Mouse (Mus musculus): ENCODE measurements at regions not wholly inside any gene's neighbourhood (a gene's known extent, or its start where the extent isn't known, plus 50 kb on each side); places are given as distances from the start of the nearest gene placed in this dataset.

- no peaks in the 10 kb centered on the region for H3K4me1 ChIP-seq (ENCODE audit: control insufficient read depth in 2 of 2, insufficient read depth in 2 of 2, low read length in 2 of 2, poor library complexity in 1 of 2)
- TF ChIP-seq ZC3H11A (IDR thresholded peaks at IDR 0.05; ENCODE audit: borderline replicate concordance, low read depth, low read length) (no peak), CHD2 (IDR thresholded peaks at IDR 0.05; ENCODE audit: low read depth, low read length) (no peak), MAFK (IDR thresholded peaks at IDR 0.05; ENCODE audit: insufficient read depth, low read depth, low read length) (no peak), HCFC1 (IDR thresholded peaks at IDR 0.05; ENCODE audit: borderline replicate concordance, insufficient read depth, low read length) (no peak), ZNF384 (IDR thresholded peaks at IDR 0.05; ENCODE audit: low read depth, low read length) (no peak)
- no peak overlapping the region for H3K27ac ChIP-seq (ENCODE audit: insufficient read depth, low read depth, low read length, poor library complexity, severe bottlenecking)
- in situ Hi-C loops (cut with MboI; ENCODE audit: low sequenced_read_pairs in 2 of 2, unreplicated experiment in 2 of 2): no loop called here
- H3K9ac ChIP-seq (ENCODE audit: insufficient read depth, low read depth, low read length, poor library complexity, severe bottlenecking): no peak overlapping the region
- no peak for DNase-seq (ENCODE audit: low read depth, low spot score)
- no peaks in the 10 kb centered on the region for H3K9me3 ChIP-seq (ENCODE audit: control insufficient read depth, insufficient read depth, low read depth, low read length)
- no peaks in the 10 kb centered on the region for H3K36me3 ChIP-seq (ENCODE audit: control insufficient read depth, insufficient read depth, low read length, poor library complexity, severe bottlenecking)
- H3K4me3 ChIP-seq (ENCODE audit: insufficient read depth in 1 of 2, low read depth in 1 of 2, low read length in 2 of 2, poor library complexity in 1 of 2, severe bottlenecking in 1 of 2): no peak overlapping the region
These were observed 97.3 kb upstream of the Wscd1 start for GRCm38 (mm10) chr11:71652381-71652775.

GRCm38 (mm10) chr11:71658346-71658745 is 91.4 kb upstream of the Wscd1 start:
- Histone ChIP-seq H3K9ac (ENCODE audit: insufficient read depth, low read depth, low read length, poor library complexity, severe bottlenecking) (no peak overlapping the region), H3K36me3 (ENCODE audit: control insufficient read depth, insufficient read depth, low read length, poor library complexity, severe bottlenecking) (no peaks in the 10 kb centered on the region), H3K9me3 (ENCODE audit: control insufficient read depth, insufficient read depth, low read depth, low read length) (no peaks in the 10 kb centered on the region), H3K4me3 (ENCODE audit: insufficient read depth in 1 of 2, low read depth in 1 of 2, low read length in 2 of 2, poor library complexity in 1 of 2, severe bottlenecking in 1 of 2) (no peak overlapping the region), H3K27ac (ENCODE audit: insufficient read depth, low read depth, low read length, poor library complexity, severe bottlenecking) (no peak overlapping the region), H3K4me1 (ENCODE audit: control insufficient read depth in 2 of 2, insufficient read depth in 2 of 2, low read length in 2 of 2, poor library complexity in 1 of 2) (no peaks in the 10 kb centered on the region)
- no peak for TF ChIP-seq ZC3H11A (IDR thresholded peaks at IDR 0.05; ENCODE audit: borderline replicate concordance, low read depth, low read length)
- no peak for TF ChIP-seq HCFC1 (IDR thresholded peaks at IDR 0.05; ENCODE audit: borderline replicate concordance, insufficient read depth, low read length)
- no peak for TF ChIP-seq MAFK (IDR thresholded peaks at IDR 0.05; ENCODE audit: insufficient read depth, low read depth, low read length)
- no peak for TF ChIP-seq ZNF384 (IDR thresholded peaks at IDR 0.05; ENCODE audit: low read depth, low read length)
- TF ChIP-seq CHD2 (IDR thresholded peaks at IDR 0.05; ENCODE audit: low read depth, low read length): no peak
- no peak for DNase-seq (ENCODE audit: low read depth, low spot score)
- in situ Hi-C loops (cut with MboI; ENCODE audit: low sequenced_read_pairs in 2 of 2, unreplicated experiment in 2 of 2): no loop called here

- H3K27ac ChIP-seq (ENCODE audit: insufficient read depth, low read depth, low read length, poor library complexity, severe bottlenecking): no peak overlapping the region
- H3K36me3 ChIP-seq (ENCODE audit: control insufficient read depth, insufficient read depth, low read length, poor library complexity, severe bottlenecking): no peaks in the 10 kb centered on the region
- no peaks in the 10 kb centered on the region for H3K9me3 ChIP-seq (ENCODE audit: control insufficient read depth, insufficient read depth, low read depth, low read length)
- no peak for DNase-seq (ENCODE audit: low read depth, low spot score)
- in situ Hi-C loops (cut with MboI; ENCODE audit: low sequenced_read_pairs in 2 of 2, unreplicated experiment in 2 of 2): no loop called here
- no peak overlapping the region for H3K4me3 ChIP-seq (ENCODE audit: insufficient read depth in 1 of 2, low read depth in 1 of 2, low read length in 2 of 2, poor library complexity in 1 of 2, severe bottlenecking in 1 of 2)
- H3K9ac ChIP-seq (ENCODE audit: insufficient read depth, low read depth, low read length, poor library complexity, severe bottlenecking): no peak overlapping the region
- H3K4me1 ChIP-seq (ENCODE audit: control insufficient read depth in 2 of 2, insufficient read depth in 2 of 2, low read length in 2 of 2, poor library complexity in 1 of 2): no peaks in the 10 kb centered on the region
- TF ChIP-seq CHD2 (IDR thresholded peaks at IDR 0.05; ENCODE audit: low read depth, low read length) (no peak), MAFK (IDR thresholded peaks at IDR 0.05; ENCODE audit: insufficient read depth, low read depth, low read length) (no peak), ZC3H11A (IDR thresholded peaks at IDR 0.05; ENCODE audit: borderline replicate concordance, low read depth, low read length) (no peak), HCFC1 (IDR thresholded peaks at IDR 0.05; ENCODE audit: borderline replicate concordance, insufficient read depth, low read length) (no peak), ZNF384 (IDR thresholded peaks at IDR 0.05; ENCODE audit: low read depth, low read length) (no peak)
These were observed 79.3 kb upstream of the Wscd1 start for GRCm38 (mm10) chr11:71670111-71671050.

GRCm38 (mm10) chr11:71672171-71673050 is 77.3 kb upstream of the Wscd1 start:
- no peak for DNase-seq (ENCODE audit: low read depth, low spot score)
- H3K36me3 ChIP-seq (ENCODE audit: control insufficient read depth, insufficient read depth, low read length, poor library complexity, severe bottlenecking): no peaks in the 10 kb centered on the region
- in situ Hi-C loops (cut with MboI; ENCODE audit: low sequenced_read_pairs in 2 of 2, unreplicated experiment in 2 of 2): no loop called here
- H3K9ac ChIP-seq (ENCODE audit: insufficient read depth, low read depth, low read length, poor library complexity, severe bottlenecking): no peak overlapping the region
- no peak overlapping the region for H3K4me3 ChIP-seq (ENCODE audit: insufficient read depth in 1 of 2, low read depth in 1 of 2, low read length in 2 of 2, poor library complexity in 1 of 2, severe bottlenecking in 1 of 2)
- no peak overlapping the region for H3K27ac ChIP-seq (ENCODE audit: insufficient read depth, low read depth, low read length, poor library complexity, severe bottlenecking)
- no peaks in the 10 kb centered on the region for H3K4me1 ChIP-seq (ENCODE audit: control insufficient read depth in 2 of 2, insufficient read depth in 2 of 2, low read length in 2 of 2, poor library complexity in 1 of 2)
- TF ChIP-seq HCFC1 (IDR thresholded peaks at IDR 0.05; ENCODE audit: borderline replicate concordance, insufficient read depth, low read length) (no peak), ZC3H11A (IDR thresholded peaks at IDR 0.05; ENCODE audit: borderline replicate concordance, low read depth, low read length) (no peak), ZNF384 (IDR thresholded peaks at IDR 0.05; ENCODE audit: low read depth, low read length) (no peak), MAFK (IDR thresholded peaks at IDR 0.05; ENCODE audit: insufficient read depth, low read depth, low read length) (no peak), CHD2 (IDR thresholded peaks at IDR 0.05; ENCODE audit: low read depth, low read length) (no peak)
- no peaks in the 10 kb centered on the region for H3K9me3 ChIP-seq (ENCODE audit: control insufficient read depth, insufficient read depth, low read depth, low read length)
